Mouse (Mus musculus) NIH3T3 (cell line): ENCODE data around the gene Ssh1.

Experiments
- DNase-seq: peaks from one replicate; pipeline ENCODE4 v3.0.0-alpha.2; 2012; ENCODE audit warnings: low read depth

The Ssh1 gene

GRCm38 (mm10) chr5:113930648-113931609 lies 62.8 kb downstream of the Ssh1 start:
- DNase-seq, result peak; percentile 79

GRCm38 (mm10) chr5:113929950-113930647 lies 63.6 kb downstream of the Ssh1 start:
- peak; percentile 85 for DNase-seq

GRCm38 (mm10) chr5:113929526-113929925 lies 64.2 kb downstream of the Ssh1 start:
- peak; percentile 35 for DNase-seq

- no peak for DNase-seq
These were observed 69.1 kb downstream of the Ssh1 start for GRCm38 (mm10) chr5:113924608-113925007.

DNA sequence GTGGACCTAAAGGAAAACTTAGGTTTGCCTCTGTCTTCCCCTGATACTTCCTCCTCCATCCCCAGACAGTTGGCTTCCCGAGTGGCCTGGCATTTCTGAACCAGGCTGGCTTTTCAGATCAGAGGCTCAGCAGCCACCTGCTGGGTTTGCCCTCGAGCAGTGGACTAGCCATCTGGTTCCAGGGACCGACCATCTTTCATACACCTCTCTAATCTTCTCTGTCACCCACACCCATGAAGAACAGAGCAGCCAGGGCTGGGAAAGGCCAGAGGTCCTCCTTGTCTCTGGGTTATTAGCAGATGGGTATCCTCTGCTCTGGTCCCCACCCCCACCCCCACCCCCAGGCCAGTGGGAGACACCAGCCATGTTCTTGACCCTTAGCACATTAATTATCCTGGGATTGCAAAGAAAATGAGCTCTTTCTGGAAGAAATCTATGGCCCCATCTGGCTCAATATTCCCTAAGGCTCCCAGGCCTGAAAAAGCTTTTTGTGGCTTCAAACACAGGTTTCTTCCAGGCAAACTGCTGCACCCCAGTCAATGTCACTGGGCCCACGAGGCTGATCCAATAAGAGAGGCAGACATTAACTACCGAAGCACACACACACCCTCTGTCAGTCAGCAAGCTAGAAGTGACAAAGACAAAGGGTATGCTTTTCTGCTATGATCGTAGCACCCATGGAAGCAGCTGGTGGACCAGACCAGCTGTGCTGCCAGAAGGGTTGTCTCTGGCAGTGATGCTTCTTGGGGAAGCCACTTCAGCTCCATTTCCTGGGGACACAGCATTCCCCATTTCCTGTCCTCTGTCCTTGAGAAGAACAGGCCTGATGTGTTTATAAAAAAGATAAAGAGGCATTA lies 72.2 kb downstream of the Ssh1 start:
- DNase-seq, result no peak

- no peak for DNase-seq
These were observed 74.6 kb downstream of the Ssh1 start for GRCm38 (mm10) chr5:113919060-113919459.

DNA sequence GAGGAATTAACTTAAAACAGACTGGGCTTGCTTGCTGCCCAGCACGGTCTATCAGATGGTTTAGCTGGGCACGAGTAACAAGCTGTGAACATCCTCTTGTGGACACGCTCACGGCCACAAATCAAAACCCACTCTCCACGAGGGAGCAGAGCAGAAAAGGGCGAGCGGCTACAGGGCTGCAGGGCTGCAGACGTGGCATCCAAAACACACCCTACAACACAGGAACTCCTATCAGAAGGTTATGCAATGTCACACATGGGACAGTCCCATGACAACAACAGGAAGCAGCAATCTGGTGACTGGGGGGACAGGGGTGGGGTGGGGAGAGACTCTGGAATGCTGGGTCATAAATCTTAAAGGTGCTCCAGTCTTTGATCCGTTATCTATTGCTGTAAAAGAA lies 75.0 kb downstream of the Ssh1 start:
- DNase-seq, result peak; percentile 21

DNA sequence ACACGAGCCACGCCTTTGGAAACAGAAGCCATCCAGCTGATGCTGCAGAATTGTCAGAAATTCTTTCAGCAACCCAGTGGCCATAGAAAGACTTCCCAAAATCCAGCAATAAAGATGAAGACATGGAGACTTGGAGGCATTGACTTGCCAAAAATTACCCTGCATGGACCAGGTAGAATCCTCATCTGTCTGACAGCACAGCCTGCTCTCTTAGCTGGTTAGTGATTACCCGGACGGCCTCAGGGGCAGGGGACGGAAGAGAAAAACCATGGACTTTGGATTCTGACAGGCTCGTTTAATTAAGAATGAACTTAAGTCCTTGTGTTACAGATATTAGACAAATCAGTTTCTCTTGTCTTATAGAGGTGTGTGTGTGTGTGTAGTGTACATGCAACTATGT lies 83.0 kb downstream of the Ssh1 start:
- DNase-seq, result no peak

- no peak for DNase-seq
These were observed 83.5 kb downstream of the Ssh1 start for GRCm38 (mm10) chr5:113910065-113910701.

GRCm38 (mm10) chr5:113908592-113909441 lies 84.9 kb downstream of the Ssh1 start, which contains the start of gene Coro1c:
TSS of gene Coro1c (minus strand) at chr5:113908758.
- peak; percentile 100 for DNase-seq

DNA sequence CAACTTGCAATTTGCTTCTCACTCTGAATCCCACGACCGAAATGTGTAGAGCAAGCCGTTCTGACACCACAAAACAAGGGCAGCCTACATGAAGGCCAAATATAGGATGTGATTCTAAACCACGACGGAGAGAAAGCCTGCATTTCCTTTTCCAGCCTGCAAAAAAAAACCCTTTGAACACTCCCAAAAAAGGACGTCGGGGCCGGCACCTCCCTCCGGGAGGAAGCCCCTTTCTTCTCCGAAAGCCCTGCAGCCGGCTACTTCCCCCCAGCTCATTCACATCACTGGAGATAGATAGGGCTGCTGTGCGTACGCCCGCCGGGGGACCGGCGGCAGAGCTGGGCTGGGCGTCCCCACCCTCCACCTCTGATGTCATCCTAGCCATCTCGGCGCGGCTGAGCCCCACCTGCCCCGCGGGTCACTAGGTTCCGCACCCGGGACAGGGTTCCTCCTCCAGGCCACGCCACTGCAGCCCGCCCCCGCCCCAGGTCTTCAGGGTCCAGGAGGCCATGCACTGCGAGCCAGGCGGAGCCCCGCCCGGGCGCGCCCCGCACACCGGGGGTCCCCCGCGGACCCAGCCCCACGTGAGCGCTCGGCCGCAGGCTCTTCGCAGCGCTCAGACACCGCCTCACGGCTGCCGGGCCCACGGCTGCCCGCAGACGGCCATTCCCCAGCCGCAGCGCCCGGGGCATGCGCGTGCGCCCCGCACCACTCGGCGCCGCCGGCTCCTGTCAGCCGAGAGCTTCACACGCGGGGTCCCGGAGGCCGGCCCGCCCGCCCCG lies 85.7 kb downstream of the Ssh1 start:
- DNase-seq, result peak; percentile 61

DNA sequence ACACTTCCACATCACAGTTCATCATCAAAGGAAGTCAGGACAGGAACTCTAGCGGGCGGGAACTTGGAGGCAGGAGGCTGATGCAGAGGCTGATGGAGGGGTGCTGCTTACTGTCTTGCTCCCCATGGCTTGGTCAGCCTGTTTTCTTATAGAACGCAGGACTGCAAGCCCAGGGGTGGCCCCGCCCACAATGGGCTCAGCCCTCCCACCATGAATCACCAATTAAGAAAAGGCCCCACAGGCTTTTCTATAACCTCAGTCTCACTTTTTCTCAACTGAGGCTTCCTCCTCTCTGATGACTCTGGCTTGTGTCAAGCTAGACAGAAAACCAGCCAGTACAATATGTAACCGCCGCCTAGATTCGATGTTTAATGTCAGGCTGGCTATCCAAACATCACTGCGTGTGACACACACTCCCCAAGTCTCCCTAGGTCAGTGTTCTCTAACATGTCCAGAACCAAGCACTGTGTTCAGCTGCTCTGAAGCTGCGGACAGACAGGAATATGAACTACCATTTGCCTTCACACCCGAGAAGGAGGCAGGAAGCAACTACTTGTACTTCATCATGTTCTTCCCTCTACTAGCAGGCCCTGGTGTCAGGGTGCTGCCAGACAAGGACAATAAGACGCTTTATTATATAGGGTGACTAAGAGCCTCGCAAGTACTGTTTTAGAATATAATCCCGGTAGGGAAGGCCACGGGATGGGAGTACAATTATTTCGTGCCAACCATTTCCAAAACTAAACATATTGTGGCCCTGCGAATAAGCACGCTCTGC lies 86.5 kb downstream of the Ssh1 start:
- DNase-seq, result peak; percentile 87

DNA sequence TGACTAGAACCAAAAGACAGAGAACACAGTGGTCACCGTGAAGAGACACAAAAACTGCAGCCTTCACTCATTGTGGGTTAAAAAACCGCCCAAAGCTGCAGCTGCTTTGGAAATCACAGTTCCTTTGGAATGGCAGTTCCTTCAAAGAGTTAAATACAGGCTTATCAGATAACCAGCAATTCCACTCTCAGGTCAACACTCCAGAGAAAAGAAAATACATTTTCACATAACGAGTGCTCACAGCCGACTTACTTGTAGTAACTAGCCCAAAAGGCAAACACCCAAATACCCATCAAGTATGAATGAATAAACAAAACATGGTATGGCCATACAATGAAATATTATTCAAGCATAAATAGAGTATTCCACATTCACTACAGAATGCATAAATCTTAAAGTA lies 88.7 kb downstream of the Ssh1 start:
- no peak for DNase-seq

DNA sequence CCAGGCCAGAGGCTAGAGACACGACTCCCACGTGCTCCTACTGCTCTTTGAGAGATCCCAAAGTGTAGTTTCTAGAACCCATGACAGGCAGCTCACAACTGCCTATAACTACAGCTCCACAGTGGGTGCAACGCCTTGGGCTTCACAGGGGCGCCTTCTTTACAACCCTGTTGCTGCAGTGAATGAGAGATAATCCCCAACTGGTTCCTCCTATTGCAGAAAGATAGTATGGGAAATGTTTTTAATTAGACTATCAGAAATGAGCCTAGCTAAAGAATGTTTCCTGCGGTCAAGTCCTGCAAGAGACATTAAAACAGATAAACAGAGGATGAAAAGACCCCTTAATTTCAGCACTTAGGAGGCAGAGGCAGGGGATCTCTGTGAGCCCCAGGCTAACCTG lies 90.7 kb downstream of the Ssh1 start:
- no peak for DNase-seq

GRCm38 (mm10) chr5:113902017-113902416 lies 91.7 kb downstream of the Ssh1 start:
- DNase-seq, result no peak

DNA sequence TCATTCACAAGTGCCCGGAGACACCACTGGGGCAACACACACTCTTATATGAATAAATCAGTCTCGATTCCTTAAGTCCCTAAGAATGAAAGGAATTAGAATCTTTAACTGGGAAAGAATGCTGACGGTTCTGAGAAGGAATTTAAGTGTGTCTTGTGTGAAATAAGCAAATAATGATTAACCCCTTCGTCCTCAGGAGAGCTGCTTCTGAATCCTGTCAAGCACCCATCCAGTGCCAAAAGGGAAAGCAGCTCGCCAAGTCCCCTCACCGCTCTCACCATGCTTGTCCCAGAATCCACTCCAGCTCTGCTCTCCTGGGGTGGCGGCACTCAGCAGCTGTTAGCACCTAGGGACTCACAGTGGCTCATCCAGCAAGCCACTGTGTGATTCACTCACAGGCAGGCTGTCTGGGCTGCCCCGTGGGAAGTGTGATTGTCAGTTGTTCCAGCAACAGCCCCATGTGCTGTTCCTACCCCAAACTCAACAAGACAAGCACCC lies 92.6 kb downstream of the Ssh1 start:
- DNase-seq, result peak; percentile 49

- DNase-seq, result no peak
These were observed 94.2 kb downstream of the Ssh1 start for GRCm38 (mm10) chr5:113899543-113899942.

- DNase-seq, result no peak
These were observed 101.7 kb downstream of the Ssh1 start for GRCm38 (mm10) chr5:113892005-113892404.

DNA sequence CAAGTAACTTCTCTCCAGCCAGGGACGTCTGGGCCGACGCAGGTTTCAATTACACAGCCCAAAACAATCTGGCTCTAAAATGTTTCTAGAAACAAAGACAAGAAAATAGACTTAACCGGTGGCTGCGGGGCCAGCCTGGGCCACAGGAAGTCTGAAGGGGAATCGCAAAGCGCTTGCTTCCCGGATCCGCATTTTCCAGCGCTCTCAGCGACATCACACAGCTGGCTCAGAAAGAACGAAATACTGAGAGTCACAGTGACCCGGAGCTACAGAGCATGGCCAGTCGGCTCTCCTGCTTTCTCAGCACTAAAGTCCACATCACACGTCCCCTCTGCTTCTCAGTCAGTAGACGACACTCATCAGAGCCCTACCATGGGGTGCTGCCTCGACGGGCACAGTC lies 102.8 kb downstream of the Ssh1 start:
- no peak for DNase-seq
